Mouse (Mus musculus) fat pad, adult 2 months (tissue): ENCODE measurements at regions not wholly inside any gene's neighbourhood (a gene's known extent, or its start where the extent isn't known, plus 50 kb on each side); places are given as distances from the start of the nearest gene placed in this dataset.

ENCODE experiments used
- DNase-seq: peaks from one replicate; pipeline ENCODE4 v3.0.0-alpha.2; 2011; ENCODE audit warnings: low read depth, low spot score; ENCODE audit errors: extremely low read depth

GRCm38 (mm10) chr4:93986189-93986588 lies 570.2 kb upstream of the Gm10306 start:
- no peak for DNase-seq

GRCm38 (mm10) chr4:93990273-93990869 lies 566.0 kb upstream of the Gm10306 start:
- no peak for DNase-seq

- no peak for DNase-seq
Observed at GRCm38 (mm10) chr4:94005818-94006217, 550.5 kb upstream of the Gm10306 start.

GRCm38 (mm10) chr4:94007088-94007768 lies 549.1 kb upstream of the Gm10306 start:
- DNase-seq, result no peak

- no peak for DNase-seq
Observed at GRCm38 (mm10) chr4:94015713-94016112, 540.6 kb upstream of the Gm10306 start.

- no peak for DNase-seq
Observed at GRCm38 (mm10) chr4:94017702-94018101, 538.6 kb upstream of the Gm10306 start.

- no peak for DNase-seq
Observed at GRCm38 (mm10) chr4:94049629-94050310, 506.6 kb upstream of the Gm10306 start.

- DNase-seq, result no peak
Observed at GRCm38 (mm10) chr4:94052249-94053162, 503.8 kb upstream of the Gm10306 start.

GRCm38 (mm10) chr4:94073178-94073870 lies 483.0 kb upstream of the Gm10306 start:
- no peak for DNase-seq

- DNase-seq, result no peak
Observed at GRCm38 (mm10) chr4:94082839-94083238, 473.5 kb upstream of the Gm10306 start.

GRCm38 (mm10) chr4:94094379-94094778 lies 462.0 kb upstream of the Gm10306 start:
- DNase-seq, result no peak

GRCm38 (mm10) chr4:94106941-94107340 lies 449.4 kb upstream of the Gm10306 start:
- DNase-seq, result no peak

- no peak for DNase-seq
Observed at GRCm38 (mm10) chr4:94116881-94117280, 439.5 kb upstream of the Gm10306 start.

GRCm38 (mm10) chr4:94124177-94124576 lies 432.2 kb upstream of the Gm10306 start:
- DNase-seq, result no peak

GRCm38 (mm10) chr4:94137921-94138320 lies 418.4 kb upstream of the Gm10306 start:
- DNase-seq, result no peak

GRCm38 (mm10) chr4:94144901-94145801 lies 411.2 kb upstream of the Gm10306 start:
- DNase-seq, result no peak

- no peak for DNase-seq
Observed at GRCm38 (mm10) chr4:94147964-94148533, 408.3 kb upstream of the Gm10306 start.

- DNase-seq, result no peak
Observed at GRCm38 (mm10) chr4:94149056-94149455, 407.3 kb upstream of the Gm10306 start.

- DNase-seq, result no peak
Observed at GRCm38 (mm10) chr4:94160620-94161019, 395.7 kb upstream of the Gm10306 start.
